Comparison of ENCODE assay signal across 24 mouse cellular contexts in the genomic region with DNA sequence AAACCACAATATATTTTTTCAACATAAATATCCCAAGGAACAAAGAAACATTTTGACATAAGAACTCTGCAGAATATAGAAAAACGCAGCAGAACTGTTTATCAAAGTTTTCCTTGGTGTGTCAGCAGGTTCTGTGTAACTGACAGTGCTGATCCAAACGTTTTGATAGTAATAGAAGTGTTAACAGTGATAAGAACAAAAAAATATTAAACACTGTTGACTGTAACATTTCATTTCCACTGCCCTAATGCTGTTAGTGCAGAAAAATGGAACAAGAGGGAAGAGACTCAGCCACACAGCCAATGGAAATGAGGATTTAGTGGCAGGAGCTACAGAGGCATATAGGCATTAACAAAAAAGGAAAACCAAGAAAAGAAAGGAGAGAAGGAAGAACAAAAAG.
A peak's percentile ranks its signal among the peaks of the same experiment; 100 is the strongest.
DNase-seq lines count a peak whose midpoint lies in the region; ATAC-seq lines count a peak whose summit lies in the region.
"Had no signal": no experiment of that assay in that cellular context is flagged by ENCODE, and none has a peak within 500 bp of the region (broad histone marks: within the 10 kb centered on the region; RNA-seq: fewer than 3 reads in every experiment).

No protein-coding gene starts in this region.

- no peaks in the 10 kb centered on the region for H3K9me3 ChIP-seq in liver, embryonic 11.5 days (ENCODE audit: control insufficient read depth, low read length)
- H3K9me3 ChIP-seq in midbrain, embryonic 12.5 days = no peaks in the 10 kb centered on the region
- no peaks in the 10 kb centered on the region for H3K9me3 ChIP-seq in midbrain, embryonic 15.5 days
- H3K9me3 ChIP-seq in liver, embryonic 13.5 days (replicated peaks) = no peaks in the 10 kb centered on the region
- no peaks in the 10 kb centered on the region for H3K9me3 ChIP-seq in forebrain, embryonic 15.5 days
- H3K9me3 ChIP-seq: embryonic facial prominence, embryonic 13.5 days; forebrain, embryonic 13.5 days; heart, embryonic 10.5 days; hindbrain, embryonic 12.5 days had no signal

- H3K4me2 ChIP-seq in liver, embryonic 11.5 days = no peak overlapping the region
- no peak overlapping the region for H3K4me2 ChIP-seq in midbrain, embryonic 12.5 days (replicated peaks)
- no peak overlapping the region for H3K4me2 ChIP-seq in midbrain, embryonic 15.5 days
- H3K4me2 ChIP-seq in liver, embryonic 13.5 days = no peak overlapping the region
- no peak overlapping the region for H3K4me2 ChIP-seq in forebrain, embryonic 15.5 days (replicated peaks)
- H3K4me2 ChIP-seq: embryonic facial prominence, embryonic 13.5 days; forebrain, embryonic 13.5 days; hindbrain, embryonic 12.5 days had no signal

- no peak overlapping the region for H3K9ac ChIP-seq in liver, embryonic 11.5 days (ENCODE audit: low read depth, low read length)
- H3K9ac ChIP-seq in midbrain, embryonic 12.5 days (replicated peaks) = no peak overlapping the region
- H3K9ac ChIP-seq in midbrain, embryonic 15.5 days = no peak overlapping the region
- H3K9ac ChIP-seq in liver, embryonic 13.5 days = no peak overlapping the region
- no peak overlapping the region for H3K9ac ChIP-seq in forebrain, embryonic 15.5 days (replicated peaks)
- H3K9ac ChIP-seq: embryonic facial prominence, embryonic 13.5 days; forebrain, embryonic 13.5 days; hindbrain, embryonic 12.5 days had no signal

- no peaks in the 10 kb centered on the region for H3K4me1 ChIP-seq in liver, embryonic 11.5 days (replicated peaks; ENCODE audit: control insufficient read depth, insufficient read depth, low read length)
- no peaks in the 10 kb centered on the region for H3K4me1 ChIP-seq in midbrain, embryonic 12.5 days
- no peaks in the 10 kb centered on the region for H3K4me1 ChIP-seq in midbrain, embryonic 15.5 days
- H3K4me1 ChIP-seq in liver, embryonic 13.5 days (replicated peaks) = no peaks in the 10 kb centered on the region
- H3K4me1 ChIP-seq in forebrain, embryonic 15.5 days = no peaks in the 10 kb centered on the region
- H3K4me1 ChIP-seq: embryonic facial prominence, embryonic 13.5 days; forebrain, embryonic 13.5 days; heart, embryonic 10.5 days; hindbrain, embryonic 12.5 days had no signal

- WGBS in liver, embryonic 11.5 days = 24% methylated on average over 2 of the region's 2 CpGs
- 10% methylated on average over 2 of the region's 2 CpGs for WGBS in midbrain, embryonic 12.5 days
- 13% methylated on average over 2 of the region's 2 CpGs for WGBS in midbrain, embryonic 15.5 days
- WGBS in liver, embryonic 13.5 days (ENCODE audit: insufficient replicate concordance) = 12% methylated on average over 2 of the region's 2 CpGs
- WGBS in forebrain, embryonic 15.5 days = 13% methylated on average over 2 of the region's 2 CpGs

- H3K27ac ChIP-seq in liver, embryonic 11.5 days (ENCODE audit: low read depth, low read length) = no peak overlapping the region
- no peak overlapping the region for H3K27ac ChIP-seq in midbrain, embryonic 12.5 days (replicated peaks)
- no peak overlapping the region for H3K27ac ChIP-seq in midbrain, embryonic 15.5 days
- H3K27ac ChIP-seq in liver, embryonic 13.5 days = no peak overlapping the region
- H3K27ac ChIP-seq in forebrain, embryonic 15.5 days (replicated peaks) = no peak overlapping the region
- H3K27ac ChIP-seq: embryonic facial prominence, embryonic 13.5 days; forebrain, embryonic 13.5 days; heart, embryonic 10.5 days; hindbrain, embryonic 12.5 days had no signal

- ATAC-seq in liver, embryonic 11.5 days (replicated peaks; ENCODE audit: low FRiP score) = peak; percentile 51; the same call in 1 of the 2 replicates
- ATAC-seq in midbrain, embryonic 12.5 days (ENCODE audit: low FRiP score, low read depth) = 0 out of 2 replicates have a peak, but pooled peaks have one; percentile 64
- no peak for ATAC-seq in midbrain, embryonic 15.5 days (replicated peaks)
- ATAC-seq in liver, embryonic 13.5 days (ENCODE audit: low read depth) = peak; percentile 66
- ATAC-seq in megakaryocyte-erythroid progenitor cell, adult 5-6 weeks (replicated peaks; ENCODE audit: low FRiP score, low TSS enrichment, poor library complexity, severe bottlenecking) = peak; percentile 85
- ATAC-seq in forebrain, embryonic 15.5 days (replicated peaks) = no peak
- ATAC-seq: activated CD4-positive, CD25-positive, alpha-beta regulatory T cell, adult 4 months; CD4-positive, CD25-positive, alpha-beta regulatory T cell, adult 4 months; forebrain, embryonic 13.5 days; Patski had no signal

- H3K27me3 ChIP-seq in liver, embryonic 11.5 days (replicated peaks; ENCODE audit: control insufficient read depth, insufficient read depth, low read length) = no peaks in the 10 kb centered on the region
- H3K27me3 ChIP-seq in midbrain, embryonic 12.5 days = no peaks in the 10 kb centered on the region
- H3K27me3 ChIP-seq in midbrain, embryonic 15.5 days (replicated peaks) = no peaks in the 10 kb centered on the region
- no peaks in the 10 kb centered on the region for H3K27me3 ChIP-seq in liver, embryonic 13.5 days
- no peaks in the 10 kb centered on the region for H3K27me3 ChIP-seq in forebrain, embryonic 15.5 days
- H3K27me3 ChIP-seq: embryonic facial prominence, embryonic 13.5 days; forebrain, embryonic 13.5 days; hindbrain, embryonic 12.5 days; Patski had no signal

- DNase-seq in liver, embryonic 11.5 days (ENCODE audit: low spot score) = no peak
- no peak for DNase-seq in liver
- no peak for DNase-seq in liver, embryonic 13.5 days
- DNase-seq in layer of hippocampus, adult 18-20 months (ENCODE audit: low spot score in 2 of 2) = no peak
- DNase-seq: adrenal gland, postnatal 14 days; B cell, adult 2 months; cerebellum, adult 18-20 months; cerebellum, adult 9-11 months; cerebellum, postnatal 36 days; gastrocnemius, postnatal 36 days; heart, adult 18-20 months; heart, postnatal 10 days; heart, postnatal 4 days had no signal

- no peaks in the 10 kb centered on the region for H3K36me3 ChIP-seq in liver, embryonic 11.5 days (ENCODE audit: control insufficient read depth, insufficient read depth, low read length)
- no peaks in the 10 kb centered on the region for H3K36me3 ChIP-seq in midbrain, embryonic 12.5 days
- no peaks in the 10 kb centered on the region for H3K36me3 ChIP-seq in midbrain, embryonic 15.5 days (replicated peaks)
- no peaks in the 10 kb centered on the region for H3K36me3 ChIP-seq in liver, embryonic 13.5 days
- no peaks in the 10 kb centered on the region for H3K36me3 ChIP-seq in forebrain, embryonic 15.5 days
- H3K36me3 ChIP-seq: embryonic facial prominence, embryonic 13.5 days; heart, embryonic 10.5 days; hindbrain, embryonic 12.5 days had no signal

- no peak overlapping the region for H3K4me3 ChIP-seq in liver, embryonic 11.5 days (ENCODE audit: low read depth, low read length)
- H3K4me3 ChIP-seq in midbrain, embryonic 12.5 days = no peak overlapping the region
- H3K4me3 ChIP-seq in midbrain, embryonic 15.5 days = no peak overlapping the region
- no peak overlapping the region for H3K4me3 ChIP-seq in liver, embryonic 13.5 days (replicated peaks)
- no peak overlapping the region for H3K4me3 ChIP-seq in forebrain, embryonic 15.5 days
- H3K4me3 ChIP-seq: embryonic facial prominence, embryonic 13.5 days; forebrain, embryonic 13.5 days; heart, embryonic 10.5 days; hindbrain, embryonic 12.5 days had no signal

Comparison
In these comparisons a context has a peak if more than half of its experiments do, and no peak if none do; other contexts are left out.
1. ATAC-seq: peak in liver, embryonic 11.5 days (single experiment), midbrain, embryonic 12.5 days (single experiment), liver, embryonic 13.5 days (single experiment) and megakaryocyte-erythroid progenitor cell, adult 5-6 weeks (single experiment); none in midbrain, embryonic 15.5 days (single experiment) and forebrain, embryonic 15.5 days (single experiment).